Mouse (Mus musculus) hindbrain, embryonic 14.5 days (tissue): Measurements from ENCODE around the gene Urod. TPM values are rescaled to one million over a fixed set of nuclear protein-coding genes. Genes with fewer than 3 reads are reported as not detected.
A peak's percentile ranks its signal among the peaks of the same experiment; 100 is the strongest.

Source experiments
- ATAC-seq: fragments of 200-750 bp; cut with Nextera tagmentation; 2 replicates; pipeline ENCODE4 v1.8.0; 2017; ENCODE audit warnings: moderate number of reproducible peaks, mild to moderate bottlenecking, moderate TSS enrichment, moderate library complexity; ENCODE audit not compliant: low FRiP score
- DNase-seq: peaks from one replicate; pipeline ENCODE4 v3.0.0-alpha.2; 2015; ENCODE audit warnings: low spot score
- H3K27ac ChIP-seq: fragments of 300-500 bp; sonication (generic); 2 replicates; pipeline ENCODE4 v1.5.1; 2014; ENCODE audit warnings: mild to moderate bottlenecking, moderate library complexity
- H3K27me3 ChIP-seq: fragments of 300-500 bp; sonication (generic); 2 replicates; pipeline ENCODE4 v1.6.1; 2014; ENCODE audit warnings: mild to moderate bottlenecking, low read length, mixed read lengths; ENCODE audit not compliant: control insufficient read depth, insufficient read depth
- H3K36me3 ChIP-seq: fragments of 300-500 bp; sonication (generic); replicated peaks from 2 replicates; pipeline ENCODE4 v1.6.1; 2014; ENCODE audit not compliant: control insufficient read depth, insufficient read depth
- H3K4me1 ChIP-seq: fragments of 300-500 bp; sonication (generic); replicated peaks from 2 replicates; pipeline ENCODE4 v1.6.1; 2014; ENCODE audit warnings: antibody characterized with exemption, low read length, mixed read lengths; ENCODE audit not compliant: control insufficient read depth, insufficient read depth
- H3K4me2 ChIP-seq: fragments of 300-500 bp; sonication (generic); replicated peaks from 2 replicates; pipeline ENCODE4 v1.6.1; 2014; ENCODE audit warnings: mild to moderate bottlenecking, moderate library complexity
- H3K4me3 ChIP-seq: fragments of 300-500 bp; sonication (generic); replicated peaks from 2 replicates; pipeline ENCODE4 v1.5.1; 2014; ENCODE audit warnings: mild to moderate bottlenecking, low read length
- H3K9ac ChIP-seq: fragments of 300-500 bp; sonication (generic); 2 replicates; pipeline ENCODE4 v1.6.1; 2014
- H3K9me3 ChIP-seq: fragments of 300-500 bp; sonication (generic); 2 replicates; pipeline ENCODE4 v1.6.1; 2016; ENCODE audit warnings: low read length; ENCODE audit not compliant: control insufficient read depth
- WGBS: fragments of 180-500 bp; shearing (Covaris S2); extraction: QIAGEN DNeasy Blood & Tissue Kit; methylation state at CpG from one replicate; pipeline ENCODE4 v1.1.7; 2014; 5-methylcytosine and 5-hydroxymethylcytosine counted together
- polyA plus RNA-seq: library from polyadenylated mRNA; unstranded; fragments of >200 nt; fragmentation: Nextera tagmentation; extraction: Ambion mirVana; gene quantifications from 2 replicates; pipeline ENCODE4 v1.2.1, GENCODE M21; 2014

Gene Urod
- polyA plus RNA-seq, 1 experiment from 2014 or later = 57.3 TPM

GRCm38 (mm10) chr4:117017738-117018137 is 23.5 kb upstream of the Urod start:
- no peak overlapping the region for H3K9ac ChIP-seq
- WGBS = 90% methylated on average over 2 of the region's 2 CpGs
- peaks cover 5% of the 10 kb centered on the region for H3K4me1 ChIP-seq
- ATAC-seq (no peak), DNase-seq (no peak)
- no peak overlapping the region for H3K4me2 ChIP-seq
- no peaks in the 10 kb centered on the region for H3K9me3 ChIP-seq
- H3K36me3 ChIP-seq = peaks cover 8% of the 10 kb centered on the region
- no peaks in the 10 kb centered on the region for H3K27me3 ChIP-seq
- no peak overlapping the region for H3K4me3 ChIP-seq
- no peak overlapping the region for H3K27ac ChIP-seq

- ATAC-seq (no peak), DNase-seq (no peak)
- H3K4me2 ChIP-seq = no peak overlapping the region
- 76% methylated on average over 4 of the region's 4 CpGs for WGBS
- H3K9ac ChIP-seq = no peak overlapping the region
- H3K36me3 ChIP-seq = no peaks in the 10 kb centered on the region
- no peak overlapping the region for H3K4me3 ChIP-seq
- H3K27ac ChIP-seq = no peak overlapping the region
- no peaks in the 10 kb centered on the region for H3K27me3 ChIP-seq
- peaks cover 2% of the 10 kb centered on the region for H3K4me1 ChIP-seq
- H3K9me3 ChIP-seq = no peaks in the 10 kb centered on the region
These were observed 20.7 kb upstream of the Urod start for GRCm38 (mm10) chr4:117014901-117015415.

- Histone ChIP-seq H3K27ac (no peak overlapping the region), H3K4me3 (no peak overlapping the region), H3K36me3 (no peaks in the 10 kb centered on the region), H3K4me2 (no peak overlapping the region), H3K4me1 (no peaks in the 10 kb centered on the region), H3K9ac (no peak overlapping the region), H3K9me3 (no peaks in the 10 kb centered on the region), H3K27me3 (no peaks in the 10 kb centered on the region)
- 84% methylated on average over 6 of the region's 6 CpGs for WGBS
- no peak for ATAC-seq
- no peak for DNase-seq
These were observed 19.4 kb upstream of the Urod start for GRCm38 (mm10) chr4:117013596-117013995.

- 91% methylated on average over 5 of the region's 5 CpGs for WGBS
- no peaks in the 10 kb centered on the region for H3K4me1 ChIP-seq
- H3K9me3 ChIP-seq = no peaks in the 10 kb centered on the region
- H3K27me3 ChIP-seq = no peaks in the 10 kb centered on the region
- H3K9ac ChIP-seq = no peak overlapping the region
- H3K4me3 ChIP-seq = no peak overlapping the region
- DNase-seq = no peak
- H3K27ac ChIP-seq = no peak overlapping the region
- no peaks in the 10 kb centered on the region for H3K36me3 ChIP-seq
- no peak overlapping the region for H3K4me2 ChIP-seq
- no peak for ATAC-seq
These were observed 16.0 kb upstream of the Urod start for GRCm38 (mm10) chr4:117010231-117010630.

GRCm38 (mm10) chr4:117007058-117007457 is 12.8 kb upstream of the Urod start:
- Histone ChIP-seq H3K4me1 (no peaks in the 10 kb centered on the region), H3K4me2 (no peak overlapping the region), H3K4me3 (no peak overlapping the region), H3K27me3 (no peaks in the 10 kb centered on the region), H3K9me3 (no peaks in the 10 kb centered on the region), H3K9ac (no peak overlapping the region), H3K27ac (no peak overlapping the region), H3K36me3 (peaks cover 21% of the 10 kb centered on the region)
- no peak for ATAC-seq
- 83% methylated on average over 3 of the region's 3 CpGs for WGBS
- DNase-seq = no peak

DNA sequence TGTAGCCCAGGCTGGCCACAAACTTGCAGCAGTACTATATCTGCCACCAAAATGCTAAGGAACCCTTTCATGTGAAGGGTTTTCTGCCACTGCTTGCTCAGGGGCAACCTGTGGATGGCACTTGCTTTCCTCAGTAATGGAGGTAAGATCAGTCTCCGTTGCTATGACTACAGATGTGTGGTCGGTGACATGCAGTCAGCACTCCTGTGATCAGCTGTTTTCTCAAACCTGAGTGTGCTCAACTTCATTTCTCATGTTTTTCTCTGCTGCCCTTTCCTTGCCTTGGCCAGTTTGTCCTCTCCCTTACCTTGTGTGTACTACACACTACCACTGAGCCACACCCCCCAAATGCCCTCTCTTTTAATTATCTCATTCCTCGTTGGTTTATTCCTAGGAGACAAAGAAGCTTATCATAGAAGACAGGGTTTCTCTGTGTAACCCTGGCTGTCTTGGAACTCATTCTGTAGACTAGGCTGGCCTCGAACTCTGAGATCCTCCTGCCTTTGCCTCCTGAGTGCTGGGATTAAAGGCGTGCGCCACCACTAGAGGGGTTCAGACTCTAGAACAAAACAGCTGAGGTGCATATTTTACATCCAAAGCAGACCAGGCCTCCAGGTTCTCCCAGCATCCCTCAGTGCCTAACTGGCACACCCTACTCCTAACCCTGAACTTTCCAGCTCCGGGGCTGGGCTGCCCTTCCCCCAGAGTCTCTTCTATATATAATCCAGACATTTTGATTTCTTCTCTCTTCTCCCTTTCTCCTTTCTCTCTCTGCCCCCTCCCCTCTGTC is 11.6 kb upstream of the Urod start:
- no peaks in the 10 kb centered on the region for H3K9me3 ChIP-seq
- DNase-seq (no peak), ATAC-seq (no peak)
- no peak overlapping the region for H3K4me2 ChIP-seq
- H3K9ac ChIP-seq = no peak overlapping the region
- no peaks in the 10 kb centered on the region for H3K4me1 ChIP-seq
- H3K36me3 ChIP-seq = peaks cover 34% of the 10 kb centered on the region
- WGBS = 80% methylated on average over 7 of the region's 7 CpGs
- no peak overlapping the region for H3K27ac ChIP-seq
- H3K4me3 ChIP-seq = no peak overlapping the region
- no peaks in the 10 kb centered on the region for H3K27me3 ChIP-seq

GRCm38 (mm10) chr4:117004649-117005048 is 10.4 kb upstream of the Urod start:
- no peak overlapping the region for H3K27ac ChIP-seq
- H3K4me3 ChIP-seq = no peak overlapping the region
- no peaks in the 10 kb centered on the region for H3K27me3 ChIP-seq
- H3K36me3 ChIP-seq = peaks cover 46% of the 10 kb centered on the region
- no peaks in the 10 kb centered on the region for H3K9me3 ChIP-seq
- WGBS = 84% methylated on average over 4 of the region's 4 CpGs
- H3K4me2 ChIP-seq = no peak overlapping the region
- H3K9ac ChIP-seq = no peak overlapping the region
- DNase-seq = no peak
- H3K4me1 ChIP-seq = no peaks in the 10 kb centered on the region
- ATAC-seq = no peak

- no peaks in the 10 kb centered on the region for H3K4me1 ChIP-seq
- H3K36me3 ChIP-seq = peaks cover 61% of the 10 kb centered on the region
- H3K4me2 ChIP-seq = no peak overlapping the region
- DNase-seq (peak; percentile 76), ATAC-seq (peak; percentile 62; the same call in 1 of the 2 replicates)
- H3K9me3 ChIP-seq = no peaks in the 10 kb centered on the region
- no peak overlapping the region for H3K27ac ChIP-seq
- H3K27me3 ChIP-seq = no peaks in the 10 kb centered on the region
- no peak overlapping the region for H3K4me3 ChIP-seq
- 56% methylated on average over 38 of the region's 38 CpGs for WGBS
- no peak overlapping the region for H3K9ac ChIP-seq
These were observed 8.6 kb upstream of the Urod start for GRCm38 (mm10) chr4:117002543-117003521.

DNA sequence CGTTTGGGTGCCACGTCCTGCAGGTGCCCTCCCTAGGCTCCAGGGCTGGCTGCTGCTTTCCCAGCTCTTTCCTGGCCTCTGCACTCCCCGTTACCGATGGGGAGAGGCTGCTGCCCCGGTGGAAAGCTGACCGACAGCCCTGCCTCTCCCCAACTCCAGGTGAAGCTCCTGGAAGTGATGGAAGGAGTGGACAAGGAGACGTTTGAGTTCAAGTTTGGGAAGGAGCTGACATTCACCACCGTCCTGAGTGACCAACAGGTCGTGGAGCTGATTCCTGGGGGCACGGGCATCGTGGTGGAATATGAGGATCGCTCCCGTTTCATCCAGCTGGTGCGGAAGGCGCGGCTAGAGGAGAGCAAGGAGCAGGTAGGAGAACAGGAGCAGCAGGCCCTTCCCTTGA is 7.7 kb upstream of the Urod start:
- no peak overlapping the region for H3K27ac ChIP-seq
- peaks cover 62% of the 10 kb centered on the region for H3K36me3 ChIP-seq
- H3K4me1 ChIP-seq = no peaks in the 10 kb centered on the region
- no peak overlapping the region for H3K4me3 ChIP-seq
- no peak for DNase-seq
- H3K4me2 ChIP-seq = no peak overlapping the region
- H3K9me3 ChIP-seq = no peaks in the 10 kb centered on the region
- WGBS = 93% methylated on average over 16 of the region's 16 CpGs
- no peak for ATAC-seq
- H3K27me3 ChIP-seq = no peaks in the 10 kb centered on the region
- no peak overlapping the region for H3K9ac ChIP-seq
